Mouse (Mus musculus) limb, embryonic 11.5 days (tissue): Measurements from ENCODE around the gene Cfap99. TPM values are rescaled to one million over a fixed set of nuclear protein-coding genes. Genes with fewer than 3 reads are reported as not detected.

Experiments used
- ATAC-seq: fragments of 200-750 bp; cut with Nextera tagmentation; 2 replicates; pipeline ENCODE4 v1.8.0; 2017; ENCODE audit warnings: low read depth; ENCODE audit not compliant: insufficient number of reproducible peaks, low FRiP score, low TSS enrichment
- DNase-seq: peaks from one replicate; pipeline ENCODE4 v3.0.0-alpha.2; 2015; ENCODE audit warnings: low spot score
- H3K27ac ChIP-seq: fragments of 300-500 bp; sonication (generic); replicated peaks from 2 replicates; pipeline ENCODE4 v1.5.1; 2014; ENCODE audit warnings: low read depth, mild to moderate bottlenecking, low read length
- H3K27me3 ChIP-seq: fragments of 300-500 bp; sonication (generic); 2 replicates; pipeline ENCODE4 v1.6.1; 2014; ENCODE audit warnings: mild to moderate bottlenecking, low read length, mixed read lengths; ENCODE audit not compliant: control insufficient read depth, insufficient read depth
- H3K36me3 ChIP-seq: fragments of 300-500 bp; sonication (generic); 2 replicates; pipeline ENCODE4 v1.6.1; 2014; ENCODE audit warnings: mild to moderate bottlenecking, low read length, moderate library complexity, mixed read lengths; ENCODE audit not compliant: control insufficient read depth, insufficient read depth
- H3K4me1 ChIP-seq: fragments of 300-500 bp; sonication (generic); 2 replicates; pipeline ENCODE4 v1.6.1; 2014; ENCODE audit warnings: low read length, mixed read lengths; ENCODE audit not compliant: control insufficient read depth, insufficient read depth
- H3K4me2 ChIP-seq: fragments of 300-500 bp; sonication (generic); 2 replicates; pipeline ENCODE4 v1.6.1; 2014; ENCODE audit warnings: low read depth, mild to moderate bottlenecking, moderate library complexity; ENCODE audit not compliant: severe bottlenecking
- H3K4me3 ChIP-seq: fragments of 300-500 bp; sonication (generic); 2 replicates; pipeline ENCODE4 v1.5.1; 2014; ENCODE audit warnings: low read depth, low read length
- H3K9ac ChIP-seq: fragments of 300-500 bp; sonication (generic); 2 replicates; pipeline ENCODE4 v1.6.1; 2014; ENCODE audit warnings: mild to moderate bottlenecking, low read length
- H3K9me3 ChIP-seq: fragments of 300-500 bp; sonication (generic); 2 replicates; pipeline ENCODE4 v1.6.1; 2016; ENCODE audit warnings: low read length; ENCODE audit not compliant: control insufficient read depth
- WGBS: fragments of 180-500 bp; shearing (Covaris S2); extraction: QIAGEN DNeasy Blood & Tissue Kit; methylation state at CpG from one replicate; pipeline ENCODE4 v1.1.7; 2014; 5-methylcytosine and 5-hydroxymethylcytosine counted together
- polyA plus RNA-seq: library from polyadenylated mRNA; unstranded; fragments of >200 nt; fragmentation: Nextera tagmentation; extraction: Ambion mirVana; gene quantifications from 2 replicates; pipeline ENCODE4 v1.2.1, GENCODE M21; 2014

Cfap99 gene
- polyA plus RNA-seq, 1 experiment from 2014 or later: not detected

DNA sequence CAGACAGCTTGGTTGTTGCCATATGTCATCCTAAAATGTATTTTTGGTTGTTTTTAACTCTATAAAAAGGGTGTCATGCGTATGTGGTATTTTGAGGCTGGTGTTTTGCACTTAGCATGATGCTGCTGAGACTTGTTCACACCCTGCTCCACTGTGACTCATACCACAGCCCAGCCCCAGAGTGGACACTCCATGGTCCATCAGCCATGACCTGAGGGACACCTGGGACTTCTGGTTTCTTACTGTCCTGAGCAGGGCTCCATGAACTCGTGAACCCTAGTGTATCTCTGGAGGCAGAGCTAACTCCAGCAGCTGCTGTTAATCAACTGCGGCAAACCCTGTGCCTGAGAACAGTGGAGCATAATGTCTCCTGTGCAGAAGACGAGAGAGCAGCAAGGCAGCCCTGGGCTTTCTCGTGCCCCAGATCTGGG lies 15.1 kb upstream of the Cfap99 start:
- no peaks in the 10 kb centered on the region for H3K27me3 ChIP-seq
- H3K36me3 ChIP-seq: no peaks in the 10 kb centered on the region
- no peaks in the 10 kb centered on the region for H3K9me3 ChIP-seq
- no peak overlapping the region for H3K4me3 ChIP-seq
- no peak overlapping the region for H3K4me2 ChIP-seq
- WGBS: 43% methylated on average over 5 of the region's 5 CpGs
- no peak overlapping the region for H3K27ac ChIP-seq
- ATAC-seq (no peak), DNase-seq (no peak)
- H3K4me1 ChIP-seq: no peaks in the 10 kb centered on the region
- H3K9ac ChIP-seq: no peak overlapping the region

DNA sequence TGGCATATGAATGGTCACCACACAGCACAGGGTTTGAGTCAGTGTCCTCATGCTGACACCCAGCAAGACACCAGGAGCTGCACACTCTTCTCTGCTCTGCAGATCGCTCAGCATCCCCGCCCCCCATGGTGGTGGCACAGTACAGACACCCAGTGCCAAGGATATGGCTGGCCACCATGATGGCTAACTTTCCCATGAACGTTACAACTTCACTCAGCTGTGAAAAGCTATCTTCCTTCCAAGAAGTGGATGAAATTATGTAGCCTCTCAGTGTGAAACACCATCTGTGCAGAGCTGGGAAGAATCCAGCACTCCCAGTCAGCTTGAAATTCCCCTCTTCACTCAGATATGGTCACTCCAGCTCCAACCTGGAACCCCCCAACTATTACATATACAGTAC lies 14.1 kb upstream of the Cfap99 start:
- ATAC-seq (no peak), DNase-seq (no peak)
- no peak overlapping the region for H3K4me2 ChIP-seq
- 84% methylated on average over 3 of the region's 3 CpGs for WGBS
- no peak overlapping the region for H3K9ac ChIP-seq
- no peaks in the 10 kb centered on the region for H3K27me3 ChIP-seq
- H3K9me3 ChIP-seq: no peaks in the 10 kb centered on the region
- no peaks in the 10 kb centered on the region for H3K4me1 ChIP-seq
- H3K36me3 ChIP-seq: no peaks in the 10 kb centered on the region
- no peak overlapping the region for H3K4me3 ChIP-seq
- no peak overlapping the region for H3K27ac ChIP-seq

DNA sequence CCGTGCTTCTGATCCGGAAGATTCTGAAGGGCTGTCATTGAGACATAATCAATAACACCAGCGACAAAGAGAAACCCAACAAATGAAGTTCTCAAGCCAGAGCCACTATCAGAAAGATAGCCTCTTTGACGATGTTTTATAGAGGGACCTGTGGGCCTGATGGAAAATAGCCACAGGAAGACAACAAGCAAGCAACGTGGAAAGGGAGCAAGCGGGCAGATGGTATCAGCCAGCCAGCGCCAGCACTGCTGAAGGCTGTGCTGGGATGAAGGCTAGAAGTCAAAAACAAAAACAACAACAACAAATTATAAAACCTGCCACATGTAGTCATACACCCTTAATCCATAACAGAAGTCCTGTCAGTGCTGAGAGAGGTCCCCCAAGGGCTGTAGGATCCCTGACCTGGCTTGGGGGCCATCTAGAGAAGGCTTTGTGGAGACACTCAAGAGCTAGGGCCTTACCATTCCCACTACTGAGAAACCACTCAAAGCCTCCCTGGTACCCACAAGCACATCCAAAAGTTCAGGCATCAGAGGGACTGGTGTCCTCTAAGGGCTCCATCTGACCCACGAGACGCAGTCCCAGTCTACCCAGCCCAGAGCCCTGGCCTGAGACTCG lies 13.6 kb upstream of the Cfap99 start:
- Histone ChIP-seq H3K4me3 (no peak overlapping the region), H3K36me3 (no peaks in the 10 kb centered on the region), H3K4me1 (no peaks in the 10 kb centered on the region), H3K4me2 (no peak overlapping the region), H3K9ac (no peak overlapping the region), H3K27ac (no peak overlapping the region), H3K9me3 (no peaks in the 10 kb centered on the region), H3K27me3 (no peaks in the 10 kb centered on the region)
- 88% methylated on average over 10 of the region's 10 CpGs for WGBS
- ATAC-seq (no peak), DNase-seq (no peak)

DNA sequence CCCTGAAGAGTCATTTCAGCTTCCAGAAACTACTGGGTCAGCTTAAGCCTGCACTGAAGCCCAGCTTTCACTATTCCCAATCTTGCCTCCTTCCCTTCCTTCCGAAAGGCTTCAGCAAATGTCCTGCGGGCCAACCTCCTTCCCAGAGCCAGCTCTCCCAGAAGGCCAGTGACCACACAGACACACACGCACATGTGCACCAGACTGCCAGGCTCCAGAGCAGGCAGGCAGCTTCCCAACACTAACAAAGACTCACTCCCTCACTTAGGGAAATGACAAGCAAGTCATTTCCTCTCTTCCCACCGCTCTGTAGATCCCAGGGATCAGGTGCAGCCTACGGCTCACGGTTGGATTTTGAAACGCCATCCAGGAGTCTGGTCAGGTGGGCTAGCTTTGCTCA lies 12.2 kb upstream of the Cfap99 start:
- DNase-seq (no peak), ATAC-seq (no peak)
- no peak overlapping the region for H3K9ac ChIP-seq

DNA sequence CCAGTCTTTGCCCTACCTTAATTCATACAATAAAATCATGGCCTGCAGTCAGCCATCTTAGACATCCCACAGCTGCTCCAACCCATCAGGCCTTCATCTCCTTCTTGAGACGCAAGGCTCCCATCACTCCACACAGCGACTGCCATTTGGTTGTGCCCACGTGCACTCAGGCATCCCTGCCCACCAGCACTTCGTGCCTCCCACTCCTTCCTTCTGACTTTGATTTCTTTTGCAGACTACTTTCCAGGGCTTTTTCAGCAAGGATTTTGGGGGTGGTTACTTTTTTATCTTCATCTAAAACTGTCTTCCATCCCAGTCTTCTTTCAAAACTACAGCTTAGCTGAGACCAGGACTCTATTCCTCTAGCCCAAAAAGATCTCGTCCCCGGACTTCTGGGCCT lies 11.7 kb upstream of the Cfap99 start:
- Histone ChIP-seq H3K27ac (no peak overlapping the region), H3K4me1 (no peaks in the 10 kb centered on the region), H3K9ac (no peak overlapping the region), H3K27me3 (no peaks in the 10 kb centered on the region), H3K36me3 (no peaks in the 10 kb centered on the region), H3K9me3 (no peaks in the 10 kb centered on the region), H3K4me3 (no peak overlapping the region), H3K4me2 (no peak overlapping the region)
- 71% methylated on average over 6 of the region's 6 CpGs for WGBS
- ATAC-seq (no peak), DNase-seq (no peak)

More for the DNA sequence above, 12.2 kb upstream of the Cfap99 start:
- no peaks in the 10 kb centered on the region for H3K9me3 ChIP-seq
- no peaks in the 10 kb centered on the region for H3K27me3 ChIP-seq
- H3K4me3 ChIP-seq: no peak overlapping the region
- WGBS: 89% methylated on average over 7 of the region's 7 CpGs
- H3K4me1 ChIP-seq: no peaks in the 10 kb centered on the region
- H3K27ac ChIP-seq: no peak overlapping the region
- no peak overlapping the region for H3K4me2 ChIP-seq
- H3K36me3 ChIP-seq: no peaks in the 10 kb centered on the region

DNA sequence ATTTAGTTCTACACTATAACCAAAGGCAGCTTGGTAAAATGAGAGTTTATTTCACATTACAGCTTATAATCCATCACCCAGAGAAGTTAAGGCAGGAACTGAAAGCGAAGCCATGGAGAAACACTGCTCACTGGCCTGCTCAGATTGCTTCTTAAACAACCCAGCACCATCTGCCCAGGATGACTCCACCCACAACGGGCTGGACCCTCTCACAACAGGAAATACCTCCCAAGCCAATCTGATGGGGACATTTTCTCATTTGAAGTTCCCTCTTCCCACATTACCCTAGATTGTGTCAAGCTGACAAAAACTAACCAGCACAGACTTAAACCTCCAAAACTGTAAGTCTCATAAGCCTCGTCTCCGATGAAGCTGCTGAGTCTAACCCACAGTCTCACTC lies 10.3 kb upstream of the Cfap99 start:
- H3K9me3 ChIP-seq: no peaks in the 10 kb centered on the region
- WGBS: 76% methylated on average over 4 of the region's 4 CpGs
- no peak overlapping the region for H3K9ac ChIP-seq
- H3K4me3 ChIP-seq: no peak overlapping the region
- H3K4me2 ChIP-seq: no peak overlapping the region
- ATAC-seq (no peak), DNase-seq (no peak)
- no peak overlapping the region for H3K27ac ChIP-seq
- no peaks in the 10 kb centered on the region for H3K27me3 ChIP-seq
- no peaks in the 10 kb centered on the region for H3K36me3 ChIP-seq
- no peaks in the 10 kb centered on the region for H3K4me1 ChIP-seq

DNA sequence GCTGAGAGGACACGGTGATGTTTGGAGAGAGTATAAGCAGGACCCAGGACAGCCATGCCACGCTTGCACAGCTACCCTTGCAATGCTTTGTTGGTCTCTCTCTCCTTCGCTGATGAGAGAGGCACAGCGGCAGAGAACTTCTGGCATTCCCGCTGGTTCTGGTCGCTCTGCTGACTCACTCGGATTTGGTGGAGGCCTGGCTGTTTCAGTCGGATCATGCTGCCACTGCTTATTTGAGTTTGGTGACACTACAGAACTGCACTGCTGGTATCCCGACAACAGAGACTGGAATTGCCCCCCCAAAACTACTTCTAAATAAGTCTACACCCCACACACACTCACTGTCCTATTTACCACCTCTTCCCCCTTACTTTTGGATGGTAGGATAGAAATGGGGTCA lies 9.2 kb upstream of the Cfap99 start:
- H3K4me2 ChIP-seq: no peak overlapping the region
- 89% methylated on average over 9 of the region's 9 CpGs for WGBS
- H3K4me3 ChIP-seq: no peak overlapping the region
- no peak overlapping the region for H3K27ac ChIP-seq
- H3K4me1 ChIP-seq: no peaks in the 10 kb centered on the region
- no peaks in the 10 kb centered on the region for H3K36me3 ChIP-seq
- ATAC-seq (no peak), DNase-seq (no peak)
- H3K27me3 ChIP-seq: peaks cover under 1% of the 10 kb centered on the region; the same call in 1 of the 2 replicates
- no peak overlapping the region for H3K9ac ChIP-seq
- no peaks in the 10 kb centered on the region for H3K9me3 ChIP-seq

DNA sequence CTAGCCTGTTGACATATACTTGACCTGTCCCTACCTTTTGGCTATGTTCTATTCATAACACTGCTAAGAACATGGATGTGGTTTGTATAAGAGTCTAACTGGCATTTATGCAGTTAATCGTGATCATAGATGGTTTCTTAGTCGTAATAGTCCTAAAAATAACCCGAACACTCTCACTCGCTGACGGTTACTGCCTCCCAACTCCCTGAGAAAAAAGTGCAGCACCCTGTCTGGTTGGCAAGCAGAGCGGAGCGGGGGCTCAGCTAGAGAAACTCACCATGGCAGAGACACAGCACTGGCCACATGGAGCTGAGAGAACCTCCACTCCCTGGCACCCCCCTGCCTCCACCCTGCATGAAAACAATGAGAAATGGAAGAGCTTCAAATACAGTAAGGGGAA lies 7.4 kb upstream of the Cfap99 start:
- Histone ChIP-seq H3K9me3 (no peaks in the 10 kb centered on the region), H3K36me3 (no peaks in the 10 kb centered on the region), H3K27ac (no peak overlapping the region), H3K4me1 (no peaks in the 10 kb centered on the region), H3K4me3 (no peak overlapping the region), H3K9ac (no peak overlapping the region), H3K27me3 (peaks cover 12% of the 10 kb centered on the region), H3K4me2 (no peak overlapping the region)
- no peak for DNase-seq
- WGBS: 84% methylated on average over 7 of the region's 7 CpGs
- ATAC-seq: no peak

DNA sequence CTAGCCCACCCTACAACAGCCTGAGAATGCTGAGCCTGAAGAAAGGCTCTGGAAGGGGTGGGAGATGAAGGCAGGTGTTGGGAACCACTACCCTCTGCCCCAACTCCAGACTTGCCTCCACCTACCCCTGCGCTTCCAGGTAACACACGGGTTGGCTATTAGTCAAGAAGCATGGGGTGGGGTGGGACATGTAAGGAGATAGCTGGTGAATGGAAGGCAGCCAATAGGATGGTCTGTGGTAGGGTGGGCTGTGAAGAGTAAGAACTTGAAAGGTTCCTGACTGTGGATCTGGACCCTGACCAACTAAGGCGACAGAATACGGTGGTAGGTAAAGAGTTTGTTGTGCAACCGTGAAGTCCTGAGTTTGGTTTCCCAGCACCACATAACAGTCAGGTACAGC lies 5.0 kb upstream of the Cfap99 start:
- Histone ChIP-seq H3K9me3 (no peaks in the 10 kb centered on the region), H3K9ac (no peak overlapping the region), H3K4me3 (no peak overlapping the region), H3K36me3 (no peaks in the 10 kb centered on the region), H3K27me3 (peaks cover 35% of the 10 kb centered on the region), H3K4me2 (no peak overlapping the region), H3K27ac (no peak overlapping the region), H3K4me1 (peaks cover 4% of the 10 kb centered on the region; the same call in 1 of the 2 replicates)
- ATAC-seq: no peak
- WGBS: 77% methylated on average over 5 of the region's 5 CpGs
- no peak for DNase-seq
